ENCODE assay signal across 24 mouse cellular contexts in genomic region chr1:138594910-138595309, GRCm38 (mm10). TPM values are rescaled to one million over a fixed set of nuclear protein-coding genes. Genes with fewer than 3 reads are reported as not detected.
DNase-seq lines count a peak whose midpoint lies in the region; ATAC-seq and TF ChIP-seq lines count a peak whose summit lies in the region.
"Had no signal": no experiment of that assay in that cellular context is flagged by ENCODE, and none has a peak within 500 bp of the region (broad histone marks: within the 10 kb centered on the region; RNA-seq: fewer than 3 reads in every experiment).

No protein-coding gene starts in this region.

- no peaks in the 10 kb centered on the region for H3K36me3 ChIP-seq in myocyte (ENCODE audit: control insufficient read depth, insufficient read depth)
- H3K36me3 ChIP-seq: embryonic facial prominence, embryonic 15.5 days; limb, embryonic 15.5 days; neural tube, embryonic 12.5 days had no signal

- TF ChIP-seq CTCF in bone marrow macrophage, adult 2 months (IDR thresholded peaks at IDR 0.05; ENCODE audit: low read depth, low read length) = no peak

- no peaks in the 10 kb centered on the region for H3K27me3 ChIP-seq in myocyte (ENCODE audit: control insufficient read depth, insufficient read depth, insufficient read length)
- H3K27me3 ChIP-seq: CH12.LX; embryonic facial prominence, embryonic 15.5 days; limb, embryonic 15.5 days; neural tube, embryonic 12.5 days had no signal

- H3ac ChIP-seq in myocyte (ENCODE audit: control insufficient read depth, insufficient read length) = no peak overlapping the region

- H3K4me3 ChIP-seq in bone marrow macrophage, adult 2 months (ENCODE audit: insufficient read depth, low read length) = no peak overlapping the region
- H3K4me3 ChIP-seq in myocyte = no peak overlapping the region
- H3K4me3 ChIP-seq: embryonic facial prominence, embryonic 15.5 days; heart, embryonic 10.5 days; hindbrain, embryonic 10.5 days; limb, embryonic 15.5 days; neural tube, embryonic 12.5 days had no signal

- H3K4me1 ChIP-seq in bone marrow macrophage, adult 2 months (ENCODE audit: control insufficient read depth, insufficient read depth, low read length) = peaks cover 34% of the 10 kb centered on the region
- H3K4me1 ChIP-seq: limb, embryonic 15.5 days; neural tube, embryonic 12.5 days had no signal

- peaks cover 54% of the 10 kb centered on the region for H3K79me2 ChIP-seq in myocyte (ENCODE audit: control insufficient read depth, insufficient read depth)

- peak overlapping the region; percentile 62 for H3K4me2 ChIP-seq in myocyte (ENCODE audit: low read depth)
- H3K4me2 ChIP-seq: embryonic facial prominence, embryonic 15.5 days; limb, embryonic 15.5 days; neural tube, embryonic 12.5 days had no signal

- no peak for DNase-seq in frontal cortex, postnatal 36 days (ENCODE audit: low spot score in 2 of 2)
- DNase-seq in layer of hippocampus, adult 9-11 months = peak; percentile 42
- DNase-seq in layer of hippocampus, adult 9-10 months (ENCODE audit: low spot score) = no peak
- no peak for DNase-seq in left cerebral cortex, adult 18-20 months (ENCODE audit: low spot score in 2 of 2)
- DNase-seq: adrenal gland, adult 8-10 months; B cell, adult 2 months; cerebellum, adult 9-10 months; kidney, postnatal 25 days; left cerebral cortex, postnatal 4 days; lung, postnatal 4 days; right cerebral cortex, adult 18-20 months; right cerebral cortex, postnatal 4 days; thymus, postnatal 14 days had no signal

- TF ChIP-seq POLR2A in bone marrow macrophage, adult 2 months (IDR thresholded peaks at IDR 0.05; ENCODE audit: borderline replicate concordance, low read depth, low read length) = no peak
- no peak for TF ChIP-seq POLR2A in myocyte (IDR thresholded peaks at IDR 0.05; ENCODE audit: insufficient read length, low read depth)

- peak; percentile 14; the same call in 1 of the 2 replicates for ATAC-seq in frontal cortex, adult (ENCODE audit: low TSS enrichment)
- ATAC-seq: activated CD4-positive, CD25-positive, alpha-beta regulatory T cell, adult 4 months; intestine, postnatal 0 days had no signal

- H3K27ac ChIP-seq in bone marrow macrophage, adult 2 months (ENCODE audit: insufficient read depth, low read depth, low read length) = peak overlapping the region; percentile 13
- H3K27ac ChIP-seq: embryonic facial prominence, embryonic 15.5 days; heart, embryonic 10.5 days; hindbrain, embryonic 10.5 days; limb, embryonic 15.5 days; neural tube, embryonic 12.5 days had no signal

TF ChIP-seq in myocyte, 11 proteins besides CTCF, POLR2A, EP300 and RAD21:
- no peak for TF ChIP-seq CEBPB (IDR thresholded peaks at IDR 0.05; ENCODE audit: insufficient read depth, poor library complexity, severe bottlenecking)
- no peak for TF ChIP-seq MYOD1 (IDR thresholded peaks at IDR 0.05; ENCODE audit: control insufficient read depth in 1 of 3, insufficient read length in 2 of 3, low read depth in 2 of 3)
- TF ChIP-seq POLR2AphosphoS2 (IDR thresholded peaks at IDR 0.05; ENCODE audit: insufficient read length, low read depth) = no peak
- no peak for TF ChIP-seq REST (IDR thresholded peaks at IDR 0.05; ENCODE audit: insufficient read depth, insufficient read length)
- TF ChIP-seq E2F4 (IDR thresholded peaks at IDR 0.05; ENCODE audit: insufficient read depth) = no peak
- TF ChIP-seq SRF (IDR thresholded peaks at IDR 0.05; ENCODE audit: control insufficient read depth, insufficient read length, low read depth) = no peak
- no peak for TF ChIP-seq USF1 (IDR thresholded peaks at IDR 0.05; ENCODE audit: low read depth)
- no peak for TF ChIP-seq MAX (IDR thresholded peaks at IDR 0.05; ENCODE audit: low read depth)
- no peak for TF ChIP-seq TCF3 (IDR thresholded peaks at IDR 0.05; ENCODE audit: insufficient read length, low read depth)
- no peak for TF ChIP-seq MYOG (IDR thresholded peaks at IDR 0.05; ENCODE audit: control insufficient read depth in 1 of 3, insufficient read depth in 1 of 3, insufficient read length in 2 of 3, low read depth in 2 of 3)
- TF ChIP-seq TCF12 (IDR thresholded peaks at IDR 0.05; ENCODE audit: insufficient read depth, poor library complexity, severe bottlenecking) = no peak

RNA-seq across cellular contexts. Expression of gene Nek7, which starts 25.0 kb away (rescaled TPM):
- 78.1 and 79.1 TPM in 2 replicates for polyA plus RNA-seq in bone marrow macrophage, adult 2 months (2012; ENCODE audit: insufficient read depth, insufficient read length, missing spikeins)
- 14.6 TPM for polyA plus RNA-seq in myocyte (2012; fragmentation: generic; extraction: Trizol)
- 10 to 100 TPM; 35.6 to 37.0 TPM for total RNA-seq in left cerebral cortex, adult 18-20 months (2021)
